Mouse (Mus musculus): Measurements from ENCODE around the gene Gm20388. TPM values are rescaled to one million over a fixed set of nuclear protein-coding genes. Genes with fewer than 3 reads are reported as not detected.
A peak's percentile ranks its signal among the peaks of the same experiment; 100 is the strongest.

Gm20388 gene
- polyA plus RNA-seq, 1 experiment from 2014 or later, result 7.4 TPM

DNA sequence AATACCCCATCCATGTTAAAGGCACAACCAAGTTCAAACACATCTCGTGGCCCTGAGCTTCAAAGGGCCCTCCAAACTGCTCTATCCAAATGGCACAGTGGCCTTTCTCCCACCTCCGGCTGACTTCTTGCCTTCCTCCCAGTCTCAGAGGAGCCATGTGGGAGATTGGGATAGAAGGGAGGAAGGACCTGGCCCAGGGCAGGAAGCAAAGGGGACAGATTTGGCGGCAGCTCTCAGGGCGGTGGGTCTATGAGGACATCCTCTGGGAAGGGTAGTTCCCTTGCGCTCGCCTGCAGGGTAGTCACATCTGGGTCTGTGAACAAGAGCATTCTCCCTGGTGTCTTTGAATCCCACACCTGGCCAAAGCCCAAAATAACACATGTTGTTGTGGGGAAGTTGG, 2786.9 kb downstream of the Gm20388 start:
- Histone ChIP-seq H3K27me3 (no peaks in the 10 kb centered on the region), H3K4me3 (replicated peaks) (peak overlapping the region; percentile 21), H3K9me3 (replicated peaks) (no peaks in the 10 kb centered on the region), H3K36me3 (no peaks in the 10 kb centered on the region), H3K9ac (no peak overlapping the region), H3K27ac (no peak overlapping the region), H3K4me2 (peak overlapping the region; percentile 41), H3K4me1 (peaks cover 16% of the 10 kb centered on the region)
- WGBS, result 58% methylated on average over 6 of the region's 6 CpGs
- ATAC-seq (replicated peaks; ENCODE audit: low FRiP score), result no peak

- no peaks in the 10 kb centered on the region for H3K27me3 ChIP-seq
- no peak for ATAC-seq (replicated peaks; ENCODE audit: low FRiP score)
- H3K9me3 ChIP-seq (replicated peaks), result no peaks in the 10 kb centered on the region
- no peak overlapping the region for H3K9ac ChIP-seq
- peak overlapping the region; percentile 41 for H3K4me2 ChIP-seq
- no peaks in the 10 kb centered on the region for H3K36me3 ChIP-seq
- 72% methylated on average over 5 of the region's 5 CpGs for WGBS
- H3K27ac ChIP-seq, result no peak overlapping the region
- H3K4me1 ChIP-seq, result peaks cover 16% of the 10 kb centered on the region
- peak overlapping the region; percentile 21 for H3K4me3 ChIP-seq (replicated peaks)
Measured at GRCm38 (mm10) chr8:122698254-122698768, 2787.7 kb downstream of the Gm20388 start.

DNA sequence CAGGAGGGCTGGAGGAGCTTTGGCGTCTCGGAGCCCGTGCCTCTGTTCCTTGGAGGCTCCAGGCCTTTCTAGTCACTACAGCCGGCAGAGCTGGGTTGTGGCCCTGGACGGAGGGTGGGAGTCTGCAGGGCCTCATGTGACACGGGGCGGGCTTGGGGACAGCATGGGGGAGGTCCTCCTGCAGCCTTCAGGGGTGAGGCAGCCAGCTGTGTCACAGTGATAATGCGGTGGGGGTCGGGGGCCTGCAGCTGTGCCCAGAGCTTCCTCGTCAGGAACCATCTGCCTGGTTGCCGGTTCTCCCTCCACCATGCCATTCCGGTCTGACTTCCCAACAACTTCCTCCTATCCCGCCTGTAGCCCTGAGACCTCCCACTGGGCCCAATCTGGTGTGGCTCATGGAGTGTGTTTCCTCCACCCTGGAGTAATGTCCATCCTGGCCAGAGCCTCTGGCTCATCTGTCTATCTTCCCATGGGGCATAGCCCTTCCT, 2788.4 kb downstream of the Gm20388 start, which contains the start of gene Cbfa2t3:
Gene Cbfa2t3, minus strand, starts transcription at position 105 of the 488 bp plus-strand sequence.
- Histone ChIP-seq H3K4me1 (peaks cover 16% of the 10 kb centered on the region), H3K9me3 (replicated peaks) (no peaks in the 10 kb centered on the region), H3K9ac (no peak within 1 kb of the TSS), H3K4me3 (replicated peaks) (peak within 1 kb of the TSS; percentile 21), H3K4me2 (peak within 1 kb of the TSS; percentile 41), H3K27ac (no peak within 1 kb of the TSS), H3K36me3 (no peaks in the 10 kb centered on the region), H3K27me3 (no peaks in the 10 kb centered on the region)
- ATAC-seq (replicated peaks; ENCODE audit: low FRiP score), result peak; percentile 57
- WGBS, result 50% methylated on average over 13 of the region's 13 CpGs

- Histone ChIP-seq H3K36me3 (no peaks in the 10 kb centered on the region), H3K9ac (no peak overlapping the region), H3K4me2 (no peak overlapping the region), H3K27me3 (no peaks in the 10 kb centered on the region), H3K4me3 (replicated peaks) (no peak overlapping the region), H3K27ac (no peak overlapping the region), H3K4me1 (peaks cover 16% of the 10 kb centered on the region), H3K9me3 (replicated peaks) (no peaks in the 10 kb centered on the region)
- no peak for ATAC-seq (replicated peaks; ENCODE audit: low FRiP score)
- 75% methylated on average over 13 of the region's 13 CpGs for WGBS
Measured at GRCm38 (mm10) chr8:122700628-122701027, 2790.0 kb downstream of the Gm20388 start.

- Histone ChIP-seq H3K36me3 (no peaks in the 10 kb centered on the region), H3K4me3 (replicated peaks) (no peak overlapping the region), H3K27me3 (no peaks in the 10 kb centered on the region), H3K9ac (no peak overlapping the region), H3K4me1 (peaks cover 21% of the 10 kb centered on the region), H3K4me2 (no peak overlapping the region), H3K9me3 (replicated peaks) (no peaks in the 10 kb centered on the region), H3K27ac (no peak overlapping the region)
- WGBS, result 81% methylated on average over 12 of the region's 12 CpGs
- no peak for ATAC-seq (replicated peaks; ENCODE audit: low FRiP score)
Measured at GRCm38 (mm10) chr8:122701441-122702185, 2791.0 kb downstream of the Gm20388 start.

GRCm38 (mm10) chr8:122702301-122702941, 2791.8 kb downstream of the Gm20388 start:
- peaks cover 21% of the 10 kb centered on the region for H3K4me1 ChIP-seq
- H3K9me3 ChIP-seq (replicated peaks), result no peaks in the 10 kb centered on the region
- no peaks in the 10 kb centered on the region for H3K27me3 ChIP-seq
- no peak for ATAC-seq (replicated peaks; ENCODE audit: low FRiP score)
- no peak overlapping the region for H3K27ac ChIP-seq
- no peaks in the 10 kb centered on the region for H3K36me3 ChIP-seq
- H3K9ac ChIP-seq, result no peak overlapping the region
- H3K4me3 ChIP-seq (replicated peaks), result no peak overlapping the region
- 52% methylated on average over 10 of the region's 10 CpGs for WGBS
- no peak overlapping the region for H3K4me2 ChIP-seq

GRCm38 (mm10) chr8:122702957-122703356, 2792.3 kb downstream of the Gm20388 start:
- H3K9me3 ChIP-seq (replicated peaks), result no peaks in the 10 kb centered on the region
- no peak for ATAC-seq (replicated peaks; ENCODE audit: low FRiP score)
- H3K36me3 ChIP-seq, result no peaks in the 10 kb centered on the region
- H3K4me1 ChIP-seq, result peaks cover 21% of the 10 kb centered on the region
- H3K27me3 ChIP-seq, result peaks cover 4% of the 10 kb centered on the region; the same call in 1 of the 2 replicates
- no peak overlapping the region for H3K4me2 ChIP-seq
- H3K9ac ChIP-seq, result no peak overlapping the region
- 87% methylated on average over 6 of the region's 6 CpGs for WGBS
- no peak overlapping the region for H3K4me3 ChIP-seq (replicated peaks)
- H3K27ac ChIP-seq, result no peak overlapping the region

DNA sequence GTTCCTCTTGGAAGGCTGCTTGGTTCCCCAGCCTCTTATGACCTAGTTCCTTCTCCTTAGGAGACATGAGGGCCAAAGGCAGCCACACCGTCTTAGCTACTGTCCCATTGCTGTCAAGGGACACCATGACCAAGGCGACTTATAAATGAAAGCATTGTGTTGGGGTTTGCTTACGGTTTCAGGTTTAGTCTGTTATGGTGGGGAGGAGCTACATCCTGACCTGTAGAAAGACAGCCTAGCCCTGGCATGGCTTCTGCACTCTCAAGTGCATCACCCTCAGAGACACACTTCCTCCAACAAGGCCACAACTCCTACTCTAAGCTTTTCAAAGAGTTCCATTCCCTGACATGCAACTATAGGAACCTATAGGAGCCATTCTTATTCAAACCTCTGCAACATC, 2794.0 kb downstream of the Gm20388 start:
- Histone ChIP-seq H3K36me3 (no peaks in the 10 kb centered on the region), H3K27me3 (peaks cover 8% of the 10 kb centered on the region), H3K4me2 (no peak overlapping the region), H3K4me1 (peaks cover 16% of the 10 kb centered on the region; the same call in 1 of the 2 replicates), H3K9ac (no peak overlapping the region), H3K9me3 (replicated peaks) (no peaks in the 10 kb centered on the region), H3K27ac (no peak overlapping the region), H3K4me3 (replicated peaks) (no peak overlapping the region)
- no peak for ATAC-seq (replicated peaks; ENCODE audit: low FRiP score)
- WGBS, result 85% methylated on average over 3 of the region's 3 CpGs

GRCm38 (mm10) chr8:122705901-122706561, 2795.4 kb downstream of the Gm20388 start:
- H3K4me2 ChIP-seq, result no peak overlapping the region
- no peak overlapping the region for H3K4me3 ChIP-seq (replicated peaks)
- no peaks in the 10 kb centered on the region for H3K9me3 ChIP-seq (replicated peaks)
- peaks cover 12% of the 10 kb centered on the region; the same call in 1 of the 2 replicates for H3K4me1 ChIP-seq
- peaks cover 13% of the 10 kb centered on the region for H3K27me3 ChIP-seq
- WGBS, result 45% methylated on average over 12 of the region's 12 CpGs
- no peak overlapping the region for H3K9ac ChIP-seq
- H3K36me3 ChIP-seq, result no peaks in the 10 kb centered on the region
- H3K27ac ChIP-seq, result no peak overlapping the region
- ATAC-seq (replicated peaks; ENCODE audit: low FRiP score), result no peak

GRCm38 (mm10) chr8:122707184-122707583, 2796.5 kb downstream of the Gm20388 start:
- Histone ChIP-seq H3K4me2 (no peak overlapping the region), H3K27me3 (peaks cover 13% of the 10 kb centered on the region), H3K4me3 (replicated peaks) (no peak overlapping the region), H3K4me1 (peaks cover 12% of the 10 kb centered on the region; the same call in 1 of the 2 replicates), H3K9me3 (replicated peaks) (no peaks in the 10 kb centered on the region), H3K36me3 (no peaks in the 10 kb centered on the region), H3K9ac (no peak overlapping the region), H3K27ac (no peak overlapping the region)
- WGBS, result 62% methylated on average over 4 of the region's 4 CpGs
- ATAC-seq (replicated peaks; ENCODE audit: low FRiP score), result no peak

DNA sequence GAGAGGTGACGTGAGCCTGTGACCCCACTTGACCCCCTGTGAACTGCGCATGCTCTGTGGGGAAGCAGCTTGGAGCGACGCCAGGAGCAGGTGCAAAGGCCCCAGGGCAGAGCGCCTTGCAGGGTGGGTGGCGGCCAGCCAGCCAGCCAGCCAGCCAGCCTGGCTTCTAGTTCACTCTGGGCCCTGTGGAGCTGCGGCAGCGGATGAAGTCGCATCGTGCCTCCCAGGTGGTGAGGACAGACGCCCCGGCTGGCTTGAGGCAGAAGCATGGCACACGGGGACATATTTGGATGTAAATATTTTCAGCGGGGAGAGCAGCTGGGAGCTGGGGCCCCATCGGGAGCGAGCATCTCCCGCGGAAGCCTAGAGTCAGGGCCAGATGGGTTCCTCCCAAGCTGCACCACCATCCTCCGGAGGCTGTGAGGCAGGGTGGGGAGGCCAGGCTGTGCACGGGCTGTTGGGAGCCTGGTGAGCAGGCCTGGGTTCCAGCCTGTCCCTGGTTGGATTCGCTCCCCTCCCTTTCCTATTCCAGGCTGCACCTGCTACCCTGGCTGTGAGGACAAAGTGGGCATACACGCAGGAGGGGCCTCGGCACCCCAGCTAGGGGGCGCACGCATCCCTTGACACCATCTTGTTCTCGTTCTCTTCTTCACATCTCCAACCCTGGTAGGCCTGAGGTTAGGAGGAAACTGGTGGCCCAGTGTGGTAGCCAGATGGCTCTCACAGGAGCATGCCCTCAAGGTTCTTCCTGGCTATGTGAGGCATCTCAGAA, 2798.9 kb downstream of the Gm20388 start:
- Histone ChIP-seq H3K4me2 (no peak overlapping the region), H3K9ac (no peak overlapping the region), H3K9me3 (replicated peaks) (no peaks in the 10 kb centered on the region), H3K27ac (no peak overlapping the region), H3K27me3 (peaks cover 13% of the 10 kb centered on the region), H3K4me1 (peaks cover 12% of the 10 kb centered on the region; the same call in 1 of the 2 replicates), H3K36me3 (no peaks in the 10 kb centered on the region), H3K4me3 (replicated peaks) (no peak overlapping the region)
- no peak for ATAC-seq (replicated peaks; ENCODE audit: low FRiP score)
- 50% methylated on average over 26 of the region's 26 CpGs for WGBS
